In genomic region chr8:4252934-4253841, GRCm38 (mm10) we compare ENCODE assay signal across 8 mouse cellular contexts. TPM values are rescaled to one million over a fixed set of nuclear protein-coding genes. Genes with fewer than 3 reads are reported as not detected.
DNase-seq lines count a peak whose midpoint lies in the region; ATAC-seq and TF ChIP-seq lines count a peak whose summit lies in the region.

Snapc2 (plus strand) TSS chr8:4253080.

- H3K4me2 ChIP-seq in forebrain, postnatal 0 days (ENCODE audit: low read depth), result peak within 1 kb of the TSS; percentile 75
- peak within 1 kb of the TSS; percentile 75 for H3K4me2 ChIP-seq in lung, embryonic 16.5 days (ENCODE audit: low read depth, low read length)

- 2% methylated on average over 69 of the region's 69 CpGs for WGBS in forebrain, postnatal 0 days
- WGBS in lung, embryonic 16.5 days, result under 1% methylated on average over 69 of the region's 69 CpGs

- H3K9ac ChIP-seq in forebrain, postnatal 0 days, result peak within 1 kb of the TSS; percentile 95
- H3K9ac ChIP-seq in lung, embryonic 16.5 days (ENCODE audit: low read length), result peak within 1 kb of the TSS; percentile 97

- no peaks in the 10 kb centered on the region for H3K9me3 ChIP-seq in G1E (replicated peaks)
- H3K9me3 ChIP-seq in forebrain, postnatal 0 days (ENCODE audit: low read length), result no peaks in the 10 kb centered on the region
- no peaks in the 10 kb centered on the region for H3K9me3 ChIP-seq in lung, embryonic 16.5 days (ENCODE audit: control insufficient read depth, low read length)

- no peaks in the 10 kb centered on the region for H3K27me3 ChIP-seq in G1E (ENCODE audit: insufficient read depth, low read length)
- H3K27me3 ChIP-seq in forebrain, postnatal 0 days (ENCODE audit: insufficient read depth, low read length), result no peaks in the 10 kb centered on the region
- no peaks in the 10 kb centered on the region for H3K27me3 ChIP-seq in lung, embryonic 16.5 days (ENCODE audit: control insufficient read depth, insufficient read depth, low read depth, low read length)

- peaks cover 74% of the 10 kb centered on the region for H3K36me3 ChIP-seq in G1E (replicated peaks)
- peaks cover 30% of the 10 kb centered on the region for H3K36me3 ChIP-seq in forebrain, postnatal 0 days (ENCODE audit: insufficient read depth)
- peaks cover 5% of the 10 kb centered on the region; the same call in 1 of the 2 replicates for H3K36me3 ChIP-seq in lung, embryonic 16.5 days (ENCODE audit: control insufficient read depth, insufficient read depth, low read length)

- peak within 1 kb of the TSS; percentile 82 for H3K4me3 ChIP-seq in G1E (ENCODE audit: low read depth, low read length)
- peak within 1 kb of the TSS; percentile 89 for H3K4me3 ChIP-seq in forebrain, postnatal 0 days (ENCODE audit: low read depth, low read length)
- H3K4me3 ChIP-seq in lung, embryonic 16.5 days (ENCODE audit: low read length), result peak within 1 kb of the TSS; percentile 96

- peaks cover 35% of the 10 kb centered on the region for H3K4me1 ChIP-seq in G1E (ENCODE audit: insufficient read depth, low read depth, low read length)
- H3K4me1 ChIP-seq in forebrain, postnatal 0 days (ENCODE audit: insufficient read depth), result peaks cover 22% of the 10 kb centered on the region
- H3K4me1 ChIP-seq in lung, embryonic 16.5 days (replicated peaks; ENCODE audit: control insufficient read depth, insufficient read depth, low read length), result peaks cover 23% of the 10 kb centered on the region

- DNase-seq in G1E (ENCODE audit: low spot score), result peak; percentile 85
- peak; percentile 88 to 95 for DNase-seq in cerebellum, adult 18-20 months
- DNase-seq in forebrain, postnatal 0 days, result peak; percentile 96
- DNase-seq in heart, postnatal 4 days, result peak; percentile 96
- peak; percentile 85 for DNase-seq in layer of hippocampus, adult 9-10 months (ENCODE audit: low spot score)
- DNase-seq in ovary, postnatal 10 days (ENCODE audit: low spot score), result peak; percentile 94
- peak; percentile 91 to 96 for DNase-seq in thymus, postnatal 10 days (ENCODE audit: low spot score in 2 of 2)

- ATAC-seq in G1E (ENCODE audit: extremely low read depth, insufficient number of reproducible peaks, low FRiP score, poor library complexity, severe bottlenecking), result peak; percentile 84
- ATAC-seq in forebrain, postnatal 0 days, result peak; percentile 91
- ATAC-seq in lung, embryonic 16.5 days (ENCODE audit: low read depth), result peak; percentile 92

- no peak for TF ChIP-seq CTCF in G1E (IDR thresholded peaks at IDR 0.05; ENCODE audit: low read depth, low read length)
- TF ChIP-seq CTCF in forebrain, postnatal 0 days (IDR thresholded peaks at IDR 0.05; ENCODE audit: low read depth), result no peak

- H3K27ac ChIP-seq in forebrain, postnatal 0 days (ENCODE audit: low read depth, low read length), result peak within 1 kb of the TSS; percentile 96
- H3K27ac ChIP-seq in lung, embryonic 16.5 days (ENCODE audit: low read length), result peak within 1 kb of the TSS; percentile 90

RNA-seq across cellular contexts. Expression of gene Snapc2, which starts in this region (rescaled TPM):
- total RNA-seq in G1E (2014; fragmentation: Nextera tagmentation) (10.6 and 10.9 TPM in 2 replicates), G1E (2017) (9.1 and 13.5 TPM in 2 replicates)
- polyA plus RNA-seq in G1E (2012), result 49.5 and 66.0 TPM in 2 replicates
- total RNA-seq in forebrain, postnatal 0 days (2014; rRNA removed), result 56.8 and 58.2 TPM in 2 replicates
- 56.0 and 65.5 TPM in 2 replicates for polyA plus RNA-seq in forebrain, postnatal 0 days (2015; fragmentation: Nextera tagmentation; extraction: Ambion mirVana)
- 10 to 100 TPM; 19.5 to 21.6 TPM for total RNA-seq in heart, postnatal 4 days (2021)
- 48.7 and 52.0 TPM in 2 replicates for polyA plus RNA-seq in lung, embryonic 16.5 days (2015; fragmentation: Nextera tagmentation; extraction: Ambion mirVana)

Comparison
In these comparisons a context has a peak if more than half of its experiments do, and no peak if none do; other contexts are left out.
1. Peak in every context shown above with its lines: DNase-seq, ATAC-seq, H3K4me3 ChIP-seq and H3K27ac ChIP-seq.